Mouse (Mus musculus) hindbrain, embryonic 11.5 days (tissue): ENCODE results near the gene Grm1. TPM values are rescaled to one million over a fixed set of nuclear protein-coding genes. Genes with fewer than 3 reads are reported as not detected.

Experiments used
- ATAC-seq: fragments of 200-750 bp; cut with Nextera tagmentation; 2 replicates; pipeline ENCODE4 v1.8.0; 2017; ENCODE audit warnings: mild to moderate bottlenecking, moderate TSS enrichment, moderate library complexity; ENCODE audit not compliant: low FRiP score
- DNase-seq: peaks from one replicate; pipeline ENCODE4 v3.0.0-alpha.2; 2015; ENCODE audit warnings: low spot score
- H3K27ac ChIP-seq: fragments of 300-500 bp; sonication (generic); 2 replicates; pipeline ENCODE4 v1.5.1; 2014; ENCODE audit warnings: mild to moderate bottlenecking, low read depth, low read length
- H3K27me3 ChIP-seq: fragments of 300-500 bp; sonication (generic); 2 replicates; pipeline ENCODE4 v1.6.1; 2014; ENCODE audit warnings: mild to moderate bottlenecking, low read length, moderate library complexity, mixed read lengths; ENCODE audit not compliant: control insufficient read depth, insufficient read depth
- H3K36me3 ChIP-seq: fragments of 300-500 bp; sonication (generic); 2 replicates; pipeline ENCODE4 v1.6.1; 2014; ENCODE audit warnings: mild to moderate bottlenecking, low read length, moderate library complexity, mixed read lengths; ENCODE audit not compliant: control insufficient read depth, insufficient read depth
- H3K4me1 ChIP-seq: fragments of 300-500 bp; sonication (generic); replicated peaks from 2 replicates; pipeline ENCODE4 v1.6.1; 2014; ENCODE audit warnings: low read length, mixed read lengths; ENCODE audit not compliant: control insufficient read depth, insufficient read depth
- H3K4me2 ChIP-seq: fragments of 300-500 bp; sonication (generic); replicated peaks from 2 replicates; pipeline ENCODE4 v1.6.1; 2014; ENCODE audit warnings: mild to moderate bottlenecking, low read depth, low read length
- H3K4me3 ChIP-seq: fragments of 300-500 bp; sonication (generic); 2 replicates; pipeline ENCODE4 v1.5.1; 2014; ENCODE audit warnings: low read depth, low read length
- H3K9ac ChIP-seq: fragments of 300-500 bp; sonication (generic); 2 replicates; pipeline ENCODE4 v1.6.1; 2014; ENCODE audit warnings: low read depth, low read length
- H3K9me3 ChIP-seq: fragments of 300-500 bp; sonication (generic); 2 replicates; pipeline ENCODE4 v1.6.1; 2016; ENCODE audit warnings: low read length; ENCODE audit not compliant: control insufficient read depth
- WGBS: fragments of 180-500 bp; shearing (Covaris S2); extraction: QIAGEN DNeasy Blood & Tissue Kit; methylation state at CpG from one replicate; pipeline ENCODE4 v1.1.7; 2014; 5-methylcytosine and 5-hydroxymethylcytosine counted together
- polyA plus RNA-seq: library from polyadenylated mRNA; unstranded; fragments of >200 nt; fragmentation: Nextera tagmentation; extraction: Ambion mirVana; gene quantifications from 2 replicates; pipeline ENCODE4 v1.2.1, GENCODE M21; 2014

Gene Grm1
- polyA plus RNA-seq, 1 experiment from 2014 or later = not detected

- DNase-seq = no peak
- Histone ChIP-seq H3K4me1 (no peaks in the 10 kb centered on the region), H3K4me3 (no peak overlapping the region), H3K27ac (no peak overlapping the region), H3K27me3 (no peaks in the 10 kb centered on the region), H3K9me3 (no peaks in the 10 kb centered on the region), H3K4me2 (no peak overlapping the region), H3K9ac (no peak overlapping the region), H3K36me3 (no peaks in the 10 kb centered on the region)
- WGBS = 89% methylated on average over 5 of the region's 5 CpGs
- no peak for ATAC-seq
Observed at GRCm38 (mm10) chr10:10741314-10741713, 340.8 kb downstream of the Grm1 start.

DNA sequence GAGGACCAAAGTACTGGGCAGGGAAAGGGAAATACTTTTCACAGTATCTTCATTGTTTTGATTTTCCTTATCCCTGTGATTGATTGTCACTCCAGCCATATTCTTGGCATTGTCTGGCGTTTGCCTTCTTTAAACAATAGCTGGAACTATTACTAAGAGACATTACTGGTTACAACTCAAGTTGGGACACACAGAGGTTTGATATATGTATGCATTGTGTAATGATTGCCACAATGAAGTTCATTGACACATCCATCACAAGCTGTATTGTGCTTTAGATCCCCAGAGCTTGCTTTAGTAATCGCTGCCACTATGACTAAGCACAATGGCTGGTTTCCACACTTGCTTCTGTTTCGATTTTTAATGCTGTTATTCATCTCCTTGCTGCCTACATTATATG, 341.4 kb downstream of the Grm1 start:
- no peaks in the 10 kb centered on the region for H3K9me3 ChIP-seq
- H3K4me2 ChIP-seq = no peak overlapping the region
- no peaks in the 10 kb centered on the region for H3K4me1 ChIP-seq
- DNase-seq (no peak), ATAC-seq (no peak)
- no peaks in the 10 kb centered on the region for H3K36me3 ChIP-seq
- H3K27ac ChIP-seq = no peak overlapping the region
- 81% methylated on average over 3 of the region's 3 CpGs for WGBS
- no peak overlapping the region for H3K4me3 ChIP-seq
- no peak overlapping the region for H3K9ac ChIP-seq
- no peaks in the 10 kb centered on the region for H3K27me3 ChIP-seq

DNA sequence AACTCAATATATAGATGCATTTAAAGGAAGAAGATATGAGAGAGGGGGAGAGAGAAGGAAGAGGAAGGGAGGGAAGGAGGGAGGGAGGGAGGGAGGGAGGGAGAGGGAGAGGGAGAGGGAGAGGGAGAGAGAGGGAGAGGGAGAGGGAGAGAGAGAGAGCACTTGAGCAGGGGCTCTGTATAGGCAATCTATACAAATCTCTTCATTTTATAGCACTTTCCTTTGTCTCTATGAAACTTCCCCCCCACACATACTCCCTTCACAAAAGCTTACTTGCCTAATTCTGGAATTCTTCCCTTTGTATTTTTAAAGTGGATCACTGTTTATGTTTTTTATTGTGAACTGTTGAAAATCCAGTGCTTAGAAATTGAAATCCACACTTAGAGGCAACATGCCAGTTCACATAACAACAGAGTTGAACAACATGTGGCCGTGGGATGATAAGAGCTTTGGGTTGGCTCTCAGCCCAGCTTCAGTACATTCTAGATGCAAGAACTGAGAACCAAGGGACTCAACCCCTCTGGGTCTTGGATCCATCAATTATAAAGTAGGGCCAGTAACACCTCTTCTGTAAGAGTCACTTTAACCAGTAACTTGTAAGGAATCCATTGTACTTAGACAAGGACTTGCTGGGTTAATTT, 345.0 kb downstream of the Grm1 start:
- no peaks in the 10 kb centered on the region for H3K4me1 ChIP-seq
- DNase-seq = no peak
- no peak overlapping the region for H3K27ac ChIP-seq
- H3K9ac ChIP-seq = no peak overlapping the region
- 90% methylated on average over 1 of the region's 1 CpGs for WGBS
- no peak for ATAC-seq
- H3K9me3 ChIP-seq = no peaks in the 10 kb centered on the region
- no peak overlapping the region for H3K4me3 ChIP-seq
- no peaks in the 10 kb centered on the region for H3K27me3 ChIP-seq
- H3K4me2 ChIP-seq = no peak overlapping the region
- H3K36me3 ChIP-seq = no peaks in the 10 kb centered on the region

DNA sequence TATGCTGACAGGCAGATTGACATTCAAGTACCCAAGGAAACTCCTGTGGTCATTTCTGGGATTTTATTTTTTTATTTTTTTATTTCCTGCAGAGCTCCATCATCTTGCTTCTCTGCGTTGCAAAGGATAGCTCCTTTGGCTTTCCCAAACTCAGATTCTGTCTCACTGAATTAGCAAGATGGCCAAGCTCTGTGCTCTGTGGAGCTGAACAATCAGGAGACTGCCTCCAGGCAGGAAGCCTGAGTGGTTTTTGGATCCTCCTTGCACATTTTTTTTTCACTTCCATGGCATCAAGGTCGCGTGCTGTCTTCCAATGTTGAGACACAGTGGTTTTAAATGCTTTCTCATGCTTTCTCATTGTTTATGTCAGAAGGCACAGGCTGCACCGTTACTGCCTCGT, 347.6 kb downstream of the Grm1 start:
- H3K27ac ChIP-seq = no peak overlapping the region
- H3K4me3 ChIP-seq = no peak overlapping the region
- DNase-seq (no peak), ATAC-seq (no peak)
- H3K27me3 ChIP-seq = no peaks in the 10 kb centered on the region
- 73% methylated on average over 5 of the region's 5 CpGs for WGBS
- H3K4me1 ChIP-seq = no peaks in the 10 kb centered on the region
- no peaks in the 10 kb centered on the region for H3K36me3 ChIP-seq
- H3K9me3 ChIP-seq = no peaks in the 10 kb centered on the region
- no peak overlapping the region for H3K9ac ChIP-seq
- no peak overlapping the region for H3K4me2 ChIP-seq

- Histone ChIP-seq H3K27me3 (no peaks in the 10 kb centered on the region), H3K4me3 (no peak overlapping the region), H3K9me3 (no peaks in the 10 kb centered on the region), H3K36me3 (no peaks in the 10 kb centered on the region), H3K4me2 (no peak overlapping the region), H3K4me1 (no peaks in the 10 kb centered on the region), H3K9ac (no peak overlapping the region), H3K27ac (no peak overlapping the region)
- ATAC-seq = no peak
- no peak for DNase-seq
- WGBS = 88% methylated on average over 5 of the region's 5 CpGs
Observed at GRCm38 (mm10) chr10:10733092-10733491, 349.1 kb downstream of the Grm1 start.

DNA sequence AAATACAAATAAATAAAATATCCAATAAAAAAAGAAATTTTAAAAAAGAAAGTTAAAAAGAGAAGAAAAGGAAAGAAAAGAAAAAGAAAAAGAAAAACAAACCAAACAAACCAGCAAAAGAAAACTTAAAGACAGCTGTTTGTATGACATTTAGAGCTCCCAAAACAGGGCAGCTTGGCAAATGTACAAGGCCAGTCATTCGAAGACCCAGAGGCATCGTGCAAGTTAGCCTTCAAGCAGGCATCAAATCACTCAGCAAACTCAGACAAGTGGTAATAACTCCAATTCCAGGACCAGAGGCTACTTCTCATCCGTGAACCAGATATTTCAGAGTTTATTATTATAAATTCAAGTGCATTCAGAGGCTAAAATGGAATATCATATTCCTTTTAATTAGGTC, 355.7 kb downstream of the Grm1 start:
- H3K4me2 ChIP-seq = no peak overlapping the region
- H3K4me1 ChIP-seq = no peaks in the 10 kb centered on the region
- H3K36me3 ChIP-seq = no peaks in the 10 kb centered on the region
- H3K9ac ChIP-seq = no peak overlapping the region
- H3K4me3 ChIP-seq = no peak overlapping the region
- DNase-seq (no peak), ATAC-seq (no peak)
- no peak overlapping the region for H3K27ac ChIP-seq
- WGBS = 90% methylated on average over 3 of the region's 3 CpGs
- no peaks in the 10 kb centered on the region for H3K9me3 ChIP-seq
- H3K27me3 ChIP-seq = no peaks in the 10 kb centered on the region

GRCm38 (mm10) chr10:10710837-10711236, 371.3 kb downstream of the Grm1 start:
- Histone ChIP-seq H3K9ac (no peak overlapping the region), H3K9me3 (no peaks in the 10 kb centered on the region), H3K4me2 (no peak overlapping the region), H3K4me1 (no peaks in the 10 kb centered on the region), H3K27ac (no peak overlapping the region), H3K27me3 (no peaks in the 10 kb centered on the region), H3K36me3 (no peaks in the 10 kb centered on the region), H3K4me3 (no peak overlapping the region)
- DNase-seq = no peak
- 87% methylated on average over 2 of the region's 2 CpGs for WGBS
- ATAC-seq = no peak

DNA sequence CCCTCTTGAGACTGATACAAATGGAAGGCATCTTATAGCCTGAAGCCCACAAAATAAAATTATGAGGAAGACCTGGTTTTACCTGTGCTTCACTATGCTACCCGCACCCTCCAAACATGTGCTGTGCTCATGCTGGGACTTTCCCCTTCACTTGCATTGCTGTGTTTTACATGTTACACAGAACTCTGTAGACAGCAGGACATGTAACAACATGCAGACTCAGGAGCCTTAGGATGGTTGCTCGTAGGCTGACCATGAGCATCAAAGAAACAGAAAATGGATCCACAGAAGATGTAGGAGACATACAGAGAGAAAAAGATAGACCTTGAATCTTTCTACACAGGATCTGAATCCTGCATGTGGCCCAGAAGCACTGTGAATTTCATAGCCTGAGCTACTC, 371.8 kb downstream of the Grm1 start:
- no peak for DNase-seq
- 86% methylated on average over 2 of the region's 2 CpGs for whole genome bisulfite sequencing
- H3K27me3 ChIP-seq = no peaks in the 10 kb centered on the region
- H3K36me3 ChIP-seq = no peaks in the 10 kb centered on the region
- no peaks in the 10 kb centered on the region for H3K4me1 ChIP-seq
- no peak overlapping the region for H3K9ac ChIP-seq
- no peaks in the 10 kb centered on the region for H3K9me3 ChIP-seq
- no peak for ATAC-seq
- no peak overlapping the region for H3K4me2 ChIP-seq
- no peak overlapping the region for H3K27ac ChIP-seq
- H3K4me3 ChIP-seq = no peak overlapping the region

DNA sequence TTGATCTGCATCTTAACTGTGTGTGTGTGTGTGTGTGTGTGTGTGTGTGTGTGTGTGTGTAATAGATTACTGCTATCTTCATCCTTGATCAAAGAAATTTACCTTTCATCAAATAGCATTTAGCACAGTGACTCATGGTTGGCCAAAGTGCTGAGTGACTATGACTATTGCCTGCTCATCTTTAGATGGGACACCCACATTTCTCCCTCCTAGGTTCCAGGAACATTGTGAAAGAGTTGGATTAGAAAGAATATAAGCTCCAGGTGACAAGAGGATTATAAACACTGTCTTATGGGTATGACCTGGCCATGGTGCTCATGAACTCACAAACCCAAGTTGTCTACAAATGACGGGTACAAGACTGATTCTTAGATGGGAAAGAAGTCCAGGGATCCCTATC, 374.1 kb downstream of the Grm1 start:
- Histone ChIP-seq H3K9ac (no peak overlapping the region), H3K27me3 (no peaks in the 10 kb centered on the region), H3K9me3 (no peaks in the 10 kb centered on the region), H3K36me3 (no peaks in the 10 kb centered on the region), H3K4me3 (no peak overlapping the region), H3K4me1 (no peaks in the 10 kb centered on the region), H3K27ac (no peak overlapping the region), H3K4me2 (no peak overlapping the region)
- ATAC-seq = no peak
- no peak for DNase-seq
- 71% methylated on average over 1 of the region's 1 CpGs for WGBS
